Mouse (Mus musculus) neural tube, embryonic 12.5 days (tissue): Measurements from ENCODE around the gene Cnga3. TPM values are rescaled to one million over a fixed set of nuclear protein-coding genes. Genes with fewer than 3 reads are reported as not detected.

Source experiments
- ATAC-seq: fragments of 200-750 bp; cut with Nextera tagmentation; 2 replicates; pipeline ENCODE4 v1.8.0; 2017; ENCODE audit warnings: low read depth, mild to moderate bottlenecking, moderate TSS enrichment, moderate library complexity; ENCODE audit not compliant: low FRiP score
- H3K27ac ChIP-seq: fragments of 300-500 bp; sonication (generic); 2 replicates; pipeline ENCODE4 v1.5.1; 2016
- H3K27me3 ChIP-seq: fragments of 300-500 bp; sonication (generic); replicated peaks from 2 replicates; pipeline ENCODE4 v1.6.1; 2016; ENCODE audit warnings: mild to moderate bottlenecking
- H3K36me3 ChIP-seq: fragments of 300-500 bp; sonication (generic); 2 replicates; pipeline ENCODE4 v1.6.1; 2016; ENCODE audit warnings: mild to moderate bottlenecking
- H3K4me1 ChIP-seq: fragments of 300-500 bp; sonication (generic); 2 replicates; pipeline ENCODE4 v1.6.1; 2016
- H3K4me2 ChIP-seq: fragments of 300-500 bp; sonication (generic); replicated peaks from 2 replicates; pipeline ENCODE4 v1.6.1; 2016; ENCODE audit warnings: mild to moderate bottlenecking
- H3K4me3 ChIP-seq: fragments of 300-500 bp; sonication (generic); 2 replicates; pipeline ENCODE4 v1.5.1; 2016
- H3K9ac ChIP-seq: fragments of 300-500 bp; sonication (generic); 2 replicates; pipeline ENCODE4 v1.6.1; 2016; ENCODE audit warnings: mild to moderate bottlenecking
- H3K9me3 ChIP-seq: fragments of 300-500 bp; sonication (generic); 2 replicates; pipeline ENCODE4 v1.6.1; 2016; ENCODE audit warnings: mild to moderate bottlenecking
- WGBS: fragments of 180-500 bp; shearing (Covaris S2); methylation state at CpG from one replicate; pipeline ENCODE4 v1.1.7; 2016; 5-methylcytosine and 5-hydroxymethylcytosine counted together
- polyA plus RNA-seq: library from polyadenylated mRNA; unstranded; fragments of >200 nt; fragmentation: Nextera tagmentation; extraction: Ambion mirVana; gene quantifications from 2 replicates; pipeline ENCODE4 v1.2.1, GENCODE M21; 2016

Cnga3 gene
- polyA plus RNA-seq, 1 experiment from 2014 or later, result not detected

- H3K4me1 ChIP-seq, result peaks cover 12% of the 10 kb centered on the region
- no peak overlapping the region for H3K4me3 ChIP-seq
- no peak overlapping the region for H3K9ac ChIP-seq
- no peaks in the 10 kb centered on the region; the same call in 1 of the 2 replicates for H3K27me3 ChIP-seq
- no peak overlapping the region for H3K4me2 ChIP-seq
- no peaks in the 10 kb centered on the region for H3K9me3 ChIP-seq
- H3K27ac ChIP-seq, result no peak overlapping the region
- H3K36me3 ChIP-seq, result no peaks in the 10 kb centered on the region
- WGBS, result 79% methylated on average over 7 of the region's 7 CpGs
- no peak for ATAC-seq
Measured at GRCm38 (mm10) chr1:37222002-37222401, 7.8 kb downstream of the Cnga3 start.

- 77% methylated on average over 6 of the region's 6 CpGs for WGBS
- H3K4me3 ChIP-seq, result no peak overlapping the region
- H3K27me3 ChIP-seq, result no peaks in the 10 kb centered on the region
- H3K36me3 ChIP-seq, result no peaks in the 10 kb centered on the region
- H3K9me3 ChIP-seq, result peaks cover 5% of the 10 kb centered on the region; the same call in 1 of the 2 replicates
- H3K4me1 ChIP-seq, result no peaks in the 10 kb centered on the region
- no peak for ATAC-seq
- H3K27ac ChIP-seq, result no peak overlapping the region
- H3K4me2 ChIP-seq, result no peak overlapping the region
- H3K9ac ChIP-seq, result no peak overlapping the region
Measured at GRCm38 (mm10) chr1:37230404-37230803, 16.2 kb downstream of the Cnga3 start.

GRCm38 (mm10) chr1:37231295-37231701 lies 17.1 kb downstream of the Cnga3 start:
- Histone ChIP-seq H3K27me3 (no peaks in the 10 kb centered on the region), H3K9ac (no peak overlapping the region), H3K27ac (no peak overlapping the region), H3K36me3 (no peaks in the 10 kb centered on the region), H3K4me2 (no peak overlapping the region), H3K9me3 (peaks cover 5% of the 10 kb centered on the region; the same call in 1 of the 2 replicates), H3K4me1 (no peaks in the 10 kb centered on the region), H3K4me3 (no peak overlapping the region)
- no peak for ATAC-seq
- WGBS, result 71% methylated on average over 6 of the region's 6 CpGs

GRCm38 (mm10) chr1:37239045-37239635 lies 24.9 kb downstream of the Cnga3 start:
- no peak for ATAC-seq
- H3K36me3 ChIP-seq, result no peaks in the 10 kb centered on the region

GRCm38 (mm10) chr1:37242253-37242652 lies 28.0 kb downstream of the Cnga3 start:
- Histone ChIP-seq H3K4me1 (no peaks in the 10 kb centered on the region), H3K4me3 (no peak overlapping the region), H3K27me3 (no peaks in the 10 kb centered on the region), H3K4me2 (no peak overlapping the region), H3K36me3 (no peaks in the 10 kb centered on the region), H3K27ac (no peak overlapping the region), H3K9me3 (no peaks in the 10 kb centered on the region), H3K9ac (no peak overlapping the region)
- 84% methylated on average over 8 of the region's 8 CpGs for WGBS
- no peak for ATAC-seq

More at GRCm38 (mm10) chr1:37239045-37239635, 24.9 kb downstream of the Cnga3 start:
- no peak overlapping the region for H3K27ac ChIP-seq
- H3K4me1 ChIP-seq, result no peaks in the 10 kb centered on the region
- H3K9ac ChIP-seq, result no peak overlapping the region
- no peak overlapping the region for H3K4me2 ChIP-seq
- no peak overlapping the region for H3K4me3 ChIP-seq
- 80% methylated on average over 10 of the region's 10 CpGs for WGBS
- no peaks in the 10 kb centered on the region for H3K27me3 ChIP-seq
- H3K9me3 ChIP-seq, result no peaks in the 10 kb centered on the region

GRCm38 (mm10) chr1:37246476-37246875 lies 32.2 kb downstream of the Cnga3 start:
- H3K27me3 ChIP-seq, result no peaks in the 10 kb centered on the region
- no peaks in the 10 kb centered on the region for H3K9me3 ChIP-seq
- H3K27ac ChIP-seq, result no peak overlapping the region
- no peak overlapping the region for H3K9ac ChIP-seq
- H3K4me2 ChIP-seq, result no peak overlapping the region
- WGBS, result 85% methylated on average over 2 of the region's 2 CpGs
- no peak overlapping the region for H3K4me3 ChIP-seq
- no peak for ATAC-seq
- no peaks in the 10 kb centered on the region for H3K4me1 ChIP-seq
- H3K36me3 ChIP-seq, result no peaks in the 10 kb centered on the region

- Histone ChIP-seq H3K4me2 (no peak overlapping the region), H3K9ac (no peak overlapping the region), H3K27me3 (no peaks in the 10 kb centered on the region), H3K9me3 (no peaks in the 10 kb centered on the region), H3K27ac (no peak overlapping the region), H3K4me1 (no peaks in the 10 kb centered on the region), H3K36me3 (no peaks in the 10 kb centered on the region), H3K4me3 (no peak overlapping the region)
- 43% methylated on average over 2 of the region's 2 CpGs for WGBS
- ATAC-seq, result no peak
Measured at GRCm38 (mm10) chr1:37248406-37248805, 34.2 kb downstream of the Cnga3 start.

- no peaks in the 10 kb centered on the region for H3K4me1 ChIP-seq
- no peaks in the 10 kb centered on the region for H3K36me3 ChIP-seq
- H3K9ac ChIP-seq, result no peak overlapping the region
- no peak overlapping the region for H3K4me3 ChIP-seq
- ATAC-seq, result 0 out of 2 replicates have a peak, but pooled peaks have one; percentile 44
- H3K27ac ChIP-seq, result no peak overlapping the region
- no peaks in the 10 kb centered on the region for H3K27me3 ChIP-seq
- no peaks in the 10 kb centered on the region for H3K9me3 ChIP-seq
- 42% methylated on average over 5 of the region's 5 CpGs for WGBS
- no peak overlapping the region for H3K4me2 ChIP-seq
Measured at GRCm38 (mm10) chr1:37250643-37251310, 36.5 kb downstream of the Cnga3 start.

GRCm38 (mm10) chr1:37258443-37258842 lies 44.2 kb downstream of the Cnga3 start:
- WGBS, result 94% methylated on average over 2 of the region's 2 CpGs
- H3K4me2 ChIP-seq, result no peak overlapping the region
- no peaks in the 10 kb centered on the region for H3K4me1 ChIP-seq
- H3K27me3 ChIP-seq, result no peaks in the 10 kb centered on the region
- H3K4me3 ChIP-seq, result no peak overlapping the region
- H3K9ac ChIP-seq, result no peak overlapping the region
- H3K27ac ChIP-seq, result no peak overlapping the region
- no peak for ATAC-seq
- H3K9me3 ChIP-seq, result no peaks in the 10 kb centered on the region
- H3K36me3 ChIP-seq, result no peaks in the 10 kb centered on the region

- Histone ChIP-seq H3K9me3 (no peaks in the 10 kb centered on the region), H3K36me3 (no peaks in the 10 kb centered on the region), H3K9ac (no peak overlapping the region), H3K27me3 (no peaks in the 10 kb centered on the region), H3K4me2 (no peak overlapping the region), H3K4me3 (no peak overlapping the region), H3K4me1 (no peaks in the 10 kb centered on the region), H3K27ac (no peak overlapping the region)
- WGBS, result 10% methylated on average over 7 of the region's 7 CpGs
- no peak for ATAC-seq
Measured at GRCm38 (mm10) chr1:37272464-37272863, 58.2 kb downstream of the Cnga3 start.

- ATAC-seq, result no peak
- H3K9ac ChIP-seq, result no peak overlapping the region
- WGBS, result 80% methylated on average over 7 of the region's 7 CpGs
- no peaks in the 10 kb centered on the region for H3K9me3 ChIP-seq
- no peaks in the 10 kb centered on the region for H3K4me1 ChIP-seq
- no peak overlapping the region for H3K4me3 ChIP-seq
- H3K27ac ChIP-seq, result no peak overlapping the region
- no peak overlapping the region for H3K4me2 ChIP-seq
- H3K27me3 ChIP-seq, result no peaks in the 10 kb centered on the region
- H3K36me3 ChIP-seq, result no peaks in the 10 kb centered on the region
Measured at GRCm38 (mm10) chr1:37286556-37286955, 72.3 kb downstream of the Cnga3 start.

GRCm38 (mm10) chr1:37287748-37288147 lies 73.5 kb downstream of the Cnga3 start:
- WGBS, result 69% methylated on average over 1 of the region's 1 CpGs
- no peaks in the 10 kb centered on the region for H3K36me3 ChIP-seq
- no peak overlapping the region for H3K4me2 ChIP-seq
- no peak overlapping the region for H3K9ac ChIP-seq
- no peak overlapping the region for H3K27ac ChIP-seq
- no peaks in the 10 kb centered on the region for H3K9me3 ChIP-seq
- H3K27me3 ChIP-seq, result no peaks in the 10 kb centered on the region
- no peaks in the 10 kb centered on the region for H3K4me1 ChIP-seq
- ATAC-seq, result no peak
- no peak overlapping the region for H3K4me3 ChIP-seq
